Mouse (Mus musculus): ENCODE results near the gene Dnmt3a. TPM values are rescaled to one million over a fixed set of nuclear protein-coding genes. Genes with fewer than 3 reads are reported as not detected.

Dnmt3a gene
- polyA plus RNA-seq, 1 experiment from 2014 or later, result 126 TPM

DNA sequence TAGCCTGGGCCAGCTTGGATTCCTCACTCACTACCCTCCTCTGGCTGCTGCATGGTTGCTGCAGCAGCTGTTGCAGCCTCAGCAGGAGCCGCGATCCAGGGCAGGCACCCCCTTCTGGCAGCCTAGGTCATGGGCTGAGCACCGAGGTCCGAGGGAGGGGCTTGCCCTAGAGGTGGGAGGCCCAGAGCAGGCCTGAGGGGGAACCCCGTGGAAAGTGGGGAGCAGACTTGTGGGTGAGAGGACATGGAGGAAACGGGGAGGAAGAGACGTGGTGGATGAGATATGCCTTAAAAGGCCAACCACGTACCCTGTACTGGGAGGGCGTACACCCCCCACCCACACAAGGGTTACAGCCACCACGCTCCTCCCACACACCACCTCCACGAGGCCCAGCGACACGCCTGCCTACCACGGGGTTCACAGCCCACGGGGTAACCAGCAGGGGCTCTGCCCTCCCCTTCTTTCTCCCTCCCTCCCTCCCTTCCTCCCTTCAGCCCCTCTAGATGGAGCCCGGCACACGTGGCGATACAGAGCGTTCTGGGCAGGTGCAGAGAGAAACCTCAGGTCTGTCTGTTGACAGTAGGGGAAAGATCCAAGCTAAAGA is 65.2 kb downstream of the Dnmt3a start:
- no peak overlapping the region for H3K4me2 ChIP-seq
- H3K27me3 ChIP-seq (replicated peaks), result no peaks in the 10 kb centered on the region
- H3K27ac ChIP-seq, result peak overlapping the region; percentile 62
- peak; percentile 40; the same call in 1 of the 2 replicates for ATAC-seq (ENCODE audit: insufficient read depth, low FRiP score, low read depth)
- H3K9me3 ChIP-seq, result no peaks in the 10 kb centered on the region
- no peak overlapping the region for H3K4me3 ChIP-seq (replicated peaks)
- WGBS, result 20% methylated on average over 19 of the region's 19 CpGs
- peaks cover 17% of the 10 kb centered on the region; the same call in 1 of the 2 replicates for H3K36me3 ChIP-seq
- H3K4me1 ChIP-seq, result peaks cover 31% of the 10 kb centered on the region
- H3K9ac ChIP-seq, result no peak overlapping the region

DNA sequence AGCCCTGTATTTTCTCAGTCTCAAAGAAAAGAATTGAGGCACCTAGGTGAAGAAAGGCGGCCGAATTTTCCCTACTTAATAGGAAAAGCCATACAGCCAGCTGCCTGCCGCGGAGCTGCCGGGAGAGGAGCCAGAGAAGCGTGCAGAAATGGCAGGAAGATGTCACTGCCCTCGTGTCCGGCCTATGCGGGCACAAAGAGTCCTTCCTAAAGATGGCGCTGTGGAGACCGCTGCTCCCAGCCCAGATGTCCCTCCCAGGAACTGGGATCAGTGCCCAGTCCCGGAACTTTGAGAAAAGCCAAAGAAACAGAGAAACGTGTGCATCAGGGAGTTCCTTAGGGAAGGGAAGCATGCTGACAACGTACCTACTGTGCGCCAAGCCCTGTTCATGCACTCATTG is 65.8 kb downstream of the Dnmt3a start:
- no peak for ATAC-seq (ENCODE audit: insufficient read depth, low FRiP score, low read depth)

DNA sequence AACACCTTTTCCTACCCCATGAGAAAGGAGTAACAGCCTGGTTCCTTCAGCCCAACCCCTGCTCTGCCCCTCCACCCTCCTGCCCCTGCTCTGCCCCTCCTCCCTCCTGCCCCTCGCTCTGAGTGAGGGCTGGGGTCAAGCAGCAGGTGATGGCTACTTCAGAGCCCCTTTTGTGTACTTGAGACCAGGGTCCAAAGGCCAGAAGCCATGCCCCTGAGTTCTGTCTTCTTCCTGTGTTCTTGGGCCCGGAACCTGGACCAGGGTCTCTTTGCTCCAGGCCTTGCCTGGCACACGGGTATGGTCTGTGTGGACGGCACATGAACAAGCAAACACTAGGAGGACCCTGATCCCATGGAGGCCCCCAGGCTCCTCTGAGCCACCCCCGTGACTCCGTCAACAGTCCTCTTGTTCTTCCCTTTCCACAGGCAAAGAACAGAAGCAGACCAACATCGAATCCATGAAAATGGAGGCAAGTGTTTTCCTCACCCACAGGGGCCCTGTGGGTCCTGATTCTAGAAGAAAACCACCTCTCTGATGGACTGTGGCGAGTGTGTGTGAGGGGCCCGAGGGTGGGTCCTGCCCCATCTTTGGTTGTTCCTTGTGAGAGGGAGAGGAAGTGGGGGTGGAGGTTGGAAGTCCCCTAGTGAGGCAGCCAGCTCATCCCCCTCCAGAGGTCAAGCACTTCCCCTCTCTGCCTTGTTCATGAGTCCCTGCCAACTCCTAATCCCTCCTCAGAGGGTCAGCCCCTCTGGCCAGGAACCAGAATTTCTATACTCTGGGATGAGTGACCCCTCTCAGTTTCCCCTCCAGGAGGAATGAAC is 66.8 kb downstream of the Dnmt3a start:
- Histone ChIP-seq H3K4me2 (no peak overlapping the region), H3K27me3 (replicated peaks) (no peaks in the 10 kb centered on the region), H3K27ac (no peak overlapping the region), H3K4me3 (replicated peaks) (no peak overlapping the region), H3K9me3 (no peaks in the 10 kb centered on the region), H3K36me3 (peaks cover 29% of the 10 kb centered on the region; the same call in 1 of the 2 replicates), H3K9ac (no peak overlapping the region), H3K4me1 (peaks cover 23% of the 10 kb centered on the region)
- no peak for ATAC-seq (ENCODE audit: insufficient read depth, low FRiP score, low read depth)
- WGBS, result 67% methylated on average over 9 of the region's 9 CpGs

More for the DNA sequence above, 65.8 kb downstream of the Dnmt3a start:
- Histone ChIP-seq H3K9ac (no peak overlapping the region), H3K27me3 (replicated peaks) (no peaks in the 10 kb centered on the region), H3K4me1 (peaks cover 24% of the 10 kb centered on the region), H3K36me3 (peaks cover 22% of the 10 kb centered on the region; the same call in 1 of the 2 replicates), H3K4me2 (no peak overlapping the region), H3K27ac (peak overlapping the region; percentile 62; the same call in 1 of the 2 replicates), H3K4me3 (replicated peaks) (no peak overlapping the region), H3K9me3 (no peaks in the 10 kb centered on the region)
- 39% methylated on average over 15 of the region's 15 CpGs for WGBS

DNA sequence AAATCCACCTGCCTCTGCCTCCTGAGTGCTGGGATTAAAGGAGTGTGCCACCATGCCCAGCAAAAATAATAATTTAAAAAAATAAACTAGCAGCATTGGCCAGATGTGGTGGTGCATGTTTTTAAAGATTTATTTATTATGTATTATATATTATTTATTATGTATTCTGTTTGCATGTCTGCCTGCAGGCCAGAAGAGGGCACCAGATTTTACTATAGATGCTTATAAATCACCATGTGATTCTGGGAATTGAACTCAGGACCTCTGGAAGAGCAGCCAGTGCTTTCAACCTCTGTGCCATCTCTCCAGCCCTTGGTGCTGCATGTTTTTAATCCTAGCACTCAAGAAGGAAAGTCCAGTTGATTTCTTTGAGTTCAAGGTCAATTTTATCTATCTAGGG is 69.7 kb downstream of the Dnmt3a start:
- Histone ChIP-seq H3K4me2 (no peak overlapping the region), H3K27ac (no peak overlapping the region), H3K9ac (no peak overlapping the region), H3K4me3 (replicated peaks) (no peak overlapping the region), H3K27me3 (replicated peaks) (no peaks in the 10 kb centered on the region), H3K36me3 (peaks cover 37% of the 10 kb centered on the region), H3K4me1 (peaks cover 19% of the 10 kb centered on the region), H3K9me3 (no peaks in the 10 kb centered on the region)
- no peak for ATAC-seq (ENCODE audit: insufficient read depth, low FRiP score, low read depth)

DNA sequence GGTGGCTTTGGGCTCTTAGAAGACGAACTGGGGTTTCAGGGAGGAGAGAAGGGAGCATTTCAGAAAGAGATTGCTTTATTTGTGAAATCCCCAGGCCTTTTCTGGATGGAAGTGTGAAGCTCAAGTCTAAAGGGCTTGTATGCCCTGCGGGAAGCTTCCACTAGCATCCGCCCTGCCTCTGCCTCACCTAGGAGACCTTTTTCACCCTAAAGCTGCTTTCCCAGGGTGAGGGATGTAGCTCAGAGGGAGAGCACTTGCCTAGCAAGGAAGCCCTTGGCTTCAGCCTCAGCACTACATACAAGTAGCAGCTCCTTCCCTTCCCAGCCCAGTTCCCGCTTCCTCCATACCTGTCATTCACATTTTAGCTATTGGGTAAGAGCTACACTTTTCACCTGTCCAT is 71.6 kb downstream of the Dnmt3a start:
- peaks cover 4% of the 10 kb centered on the region; the same call in 1 of the 2 replicates for H3K4me1 ChIP-seq
- WGBS, result 84% methylated on average over 4 of the region's 4 CpGs
- ATAC-seq (ENCODE audit: insufficient read depth, low FRiP score, low read depth), result no peak
- H3K27me3 ChIP-seq (replicated peaks), result no peaks in the 10 kb centered on the region
- H3K27ac ChIP-seq, result no peak overlapping the region
- H3K36me3 ChIP-seq, result peaks cover 41% of the 10 kb centered on the region
- no peak overlapping the region for H3K9ac ChIP-seq
- H3K9me3 ChIP-seq, result no peaks in the 10 kb centered on the region
- H3K4me2 ChIP-seq, result no peak overlapping the region
- H3K4me3 ChIP-seq (replicated peaks), result no peak overlapping the region

DNA sequence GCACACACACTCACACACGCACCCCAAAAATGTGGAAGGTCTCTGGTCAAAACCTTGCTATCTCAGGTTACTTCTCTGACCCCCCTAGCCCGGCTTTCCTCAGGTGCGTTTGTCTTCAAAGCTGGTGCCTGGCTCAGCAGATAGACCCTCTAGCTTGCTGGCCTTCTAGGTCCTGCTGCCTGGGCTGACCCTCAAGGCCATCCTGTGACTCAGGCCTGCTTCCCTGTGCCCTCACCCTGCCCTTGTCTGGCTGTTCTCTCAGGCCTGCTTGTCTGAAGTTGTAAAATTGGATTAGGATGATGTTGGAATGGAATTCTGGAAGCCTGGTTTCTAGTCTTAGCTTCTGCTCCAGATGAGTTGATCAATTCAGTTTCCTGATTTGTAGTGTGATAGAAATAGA is 75.7 kb downstream of the Dnmt3a start:
- no peaks in the 10 kb centered on the region for H3K27me3 ChIP-seq (replicated peaks)
- H3K36me3 ChIP-seq, result peaks cover 32% of the 10 kb centered on the region
- H3K4me2 ChIP-seq, result no peak overlapping the region
- H3K4me1 ChIP-seq, result peaks cover 21% of the 10 kb centered on the region
- no peak overlapping the region for H3K27ac ChIP-seq
- H3K4me3 ChIP-seq (replicated peaks), result no peak overlapping the region
- WGBS, result 82% methylated on average over 3 of the region's 3 CpGs
- no peak overlapping the region for H3K9ac ChIP-seq
- no peaks in the 10 kb centered on the region for H3K9me3 ChIP-seq
- ATAC-seq (ENCODE audit: insufficient read depth, low FRiP score, low read depth), result no peak

DNA sequence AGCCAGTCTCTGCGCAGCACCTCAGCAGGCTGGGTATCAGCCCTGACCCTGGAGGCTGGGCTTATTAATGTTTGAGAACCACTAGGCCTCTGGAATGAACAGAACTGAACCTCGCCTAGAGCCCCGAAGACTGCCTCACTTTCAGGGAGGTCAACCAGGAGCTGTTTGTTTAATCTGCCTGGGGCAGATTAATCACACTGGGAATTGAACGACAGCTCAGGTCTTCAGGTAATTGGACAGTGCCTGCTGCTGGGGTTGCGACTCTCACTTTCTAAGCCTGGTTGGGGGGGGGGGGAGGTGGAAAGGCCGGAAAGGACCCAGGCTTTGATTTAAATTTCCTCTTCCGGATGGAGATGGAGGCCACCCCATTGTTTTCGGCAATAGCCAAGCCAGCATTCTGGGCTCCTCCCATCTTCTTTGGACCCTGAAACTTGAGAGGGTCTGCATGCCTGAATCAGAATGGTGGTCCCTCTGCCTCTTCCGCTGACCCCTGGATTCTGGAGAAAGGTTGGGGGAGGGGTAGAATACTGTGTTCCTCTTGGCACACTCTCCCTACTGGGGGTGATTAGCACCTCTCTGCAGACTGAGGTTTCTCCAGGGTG is 79.2 kb downstream of the Dnmt3a start:
- no peak overlapping the region for H3K9ac ChIP-seq
- 33% methylated on average over 9 of the region's 9 CpGs for WGBS

DNA sequence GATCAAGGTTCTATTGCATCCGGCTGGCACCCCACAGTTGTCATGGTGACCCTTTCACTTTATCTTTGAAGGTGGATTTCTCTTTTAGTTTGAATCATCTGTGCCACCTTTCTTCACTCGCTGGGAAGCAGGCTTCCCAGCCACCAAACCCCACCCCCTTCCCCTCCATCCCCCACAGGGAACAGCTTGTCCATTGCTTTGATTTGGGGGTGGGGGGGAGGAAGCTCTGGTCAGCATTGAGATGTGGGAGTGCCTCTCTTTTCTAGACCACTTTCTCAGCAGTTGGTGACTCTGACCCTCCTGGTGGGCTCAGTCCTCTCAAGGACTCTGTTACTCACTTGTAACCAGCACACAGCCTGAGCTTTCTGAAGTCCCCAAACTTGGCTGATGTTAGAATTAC is 80.8 kb downstream of the Dnmt3a start:
- Histone ChIP-seq H3K4me1 (peaks cover 60% of the 10 kb centered on the region), H3K36me3 (0 out of 2 replicates have a peak, but pooled peaks cover 8% of the 10 kb centered on the region), H3K27ac (0 out of 2 replicates have a peak overlapping the region, but pooled peaks have one; percentile 72), H3K9me3 (no peaks in the 10 kb centered on the region), H3K9ac (no peak overlapping the region), H3K4me2 (no peak overlapping the region), H3K27me3 (replicated peaks) (no peaks in the 10 kb centered on the region), H3K4me3 (replicated peaks) (no peak overlapping the region)
- 45% methylated on average over 2 of the region's 2 CpGs for WGBS
- ATAC-seq (ENCODE audit: insufficient read depth, low FRiP score, low read depth), result no peak

More for the DNA sequence above, 79.2 kb downstream of the Dnmt3a start:
- Histone ChIP-seq H3K4me2 (no peak overlapping the region), H3K9me3 (no peaks in the 10 kb centered on the region), H3K27ac (no peak overlapping the region), H3K4me1 (peaks cover 52% of the 10 kb centered on the region), H3K4me3 (replicated peaks) (no peak overlapping the region), H3K27me3 (replicated peaks) (no peaks in the 10 kb centered on the region), H3K36me3 (peaks cover 15% of the 10 kb centered on the region; the same call in 1 of the 2 replicates)
- no peak for ATAC-seq (ENCODE audit: insufficient read depth, low FRiP score, low read depth)

DNA sequence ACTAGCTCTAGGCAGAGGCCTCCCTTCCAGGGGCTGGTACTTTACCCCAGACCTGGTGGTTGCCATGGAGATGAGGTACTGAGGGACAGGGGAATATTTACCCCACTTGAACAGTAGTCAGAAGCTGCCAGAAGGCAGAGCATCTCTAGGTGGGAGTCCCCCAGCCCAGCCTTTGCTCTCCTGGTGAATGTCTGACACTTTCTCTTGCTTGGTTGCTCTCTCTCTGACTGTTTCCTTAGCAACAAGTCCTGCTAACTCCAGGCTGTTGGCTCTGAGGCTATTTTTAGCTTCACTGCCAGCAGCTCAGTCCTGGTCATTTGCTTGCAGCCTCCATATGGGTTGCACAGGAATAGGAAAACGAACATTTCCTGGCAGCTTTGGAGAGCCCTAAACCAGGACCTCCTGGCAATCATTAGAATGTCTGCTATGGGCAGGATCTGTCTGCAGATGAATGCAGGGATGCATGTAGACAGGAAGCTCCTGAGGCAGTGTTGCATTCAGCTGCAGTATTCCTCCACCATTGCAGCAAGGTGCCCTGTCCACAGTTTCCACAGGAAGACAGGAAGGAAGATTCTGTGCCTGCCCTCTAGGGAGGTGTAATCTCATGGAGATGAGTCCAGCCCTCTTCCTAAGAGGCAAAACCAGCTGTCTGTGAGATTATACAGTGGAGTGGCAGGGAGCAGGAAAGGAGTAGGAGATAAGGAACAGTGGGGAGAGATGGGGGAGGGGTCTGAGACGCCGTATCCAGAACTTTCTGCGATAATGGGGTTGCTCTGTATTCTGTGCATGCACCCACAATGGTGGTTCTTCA is 81.9 kb downstream of the Dnmt3a start:
- Histone ChIP-seq H3K4me3 (replicated peaks) (no peak overlapping the region), H3K9me3 (no peaks in the 10 kb centered on the region), H3K9ac (no peak overlapping the region), H3K27ac (peak overlapping the region; percentile 72), H3K4me1 (peaks cover 71% of the 10 kb centered on the region), H3K27me3 (replicated peaks) (no peaks in the 10 kb centered on the region), H3K36me3 (0 out of 2 replicates have a peak, but pooled peaks cover 8% of the 10 kb centered on the region), H3K4me2 (0 out of 2 replicates have a peak overlapping the region, but pooled peaks have one; percentile 6)
- peak; percentile 41; the same call in 1 of the 2 replicates for ATAC-seq (ENCODE audit: insufficient read depth, low FRiP score, low read depth)
- WGBS, result 21% methylated on average over 4 of the region's 4 CpGs

DNA sequence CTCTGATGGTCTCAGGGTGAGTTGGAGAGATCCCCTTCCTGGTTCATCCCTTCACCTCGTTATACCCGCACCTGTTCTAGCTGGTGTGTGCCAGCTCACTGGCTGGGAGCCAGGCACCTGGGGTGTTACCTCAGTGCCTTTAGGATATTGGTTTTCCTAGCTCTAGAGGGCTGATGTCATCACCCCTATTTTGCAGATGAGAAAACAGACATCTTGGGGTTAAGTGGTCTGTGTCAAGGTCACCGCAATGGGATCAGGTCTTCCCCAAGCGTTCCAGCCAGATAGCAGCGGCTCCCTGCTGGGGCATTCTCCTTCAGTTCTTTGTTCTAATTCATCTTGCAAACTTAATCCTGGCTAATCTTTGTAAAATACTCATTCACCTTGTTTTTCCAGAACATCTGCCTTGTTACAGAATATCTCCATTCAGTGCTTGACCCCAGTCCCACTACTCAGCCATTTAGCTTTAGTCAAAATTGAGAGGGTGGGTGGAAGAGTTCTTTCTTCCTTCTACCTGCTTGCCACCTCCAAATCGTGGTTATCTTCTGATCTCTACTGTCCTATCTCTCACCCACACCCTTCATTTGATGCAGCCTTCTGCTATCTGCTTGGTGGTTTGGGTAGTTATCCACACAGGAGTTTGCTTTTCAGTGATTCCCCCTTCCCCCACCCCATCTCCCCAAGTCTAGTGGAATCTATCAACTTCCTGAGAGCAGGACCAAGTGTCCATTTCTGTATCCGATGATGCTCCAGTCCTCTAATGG is 84.2 kb downstream of the Dnmt3a start:
- Histone ChIP-seq H3K4me2 (no peak overlapping the region), H3K36me3 (0 out of 2 replicates have a peak, but pooled peaks cover 10% of the 10 kb centered on the region), H3K4me1 (peaks cover 67% of the 10 kb centered on the region), H3K27ac (peak overlapping the region; percentile 11), H3K4me3 (replicated peaks) (no peak overlapping the region), H3K27me3 (replicated peaks) (no peaks in the 10 kb centered on the region), H3K9me3 (no peaks in the 10 kb centered on the region), H3K9ac (no peak overlapping the region)
- no peak for ATAC-seq (ENCODE audit: insufficient read depth, low FRiP score, low read depth)
- 45% methylated on average over 7 of the region's 7 CpGs for WGBS

All from stomach, embryonic 15.5 days (tissue).